Mouse (Mus musculus): ENCODE results near the gene Fam167b.

DNA sequence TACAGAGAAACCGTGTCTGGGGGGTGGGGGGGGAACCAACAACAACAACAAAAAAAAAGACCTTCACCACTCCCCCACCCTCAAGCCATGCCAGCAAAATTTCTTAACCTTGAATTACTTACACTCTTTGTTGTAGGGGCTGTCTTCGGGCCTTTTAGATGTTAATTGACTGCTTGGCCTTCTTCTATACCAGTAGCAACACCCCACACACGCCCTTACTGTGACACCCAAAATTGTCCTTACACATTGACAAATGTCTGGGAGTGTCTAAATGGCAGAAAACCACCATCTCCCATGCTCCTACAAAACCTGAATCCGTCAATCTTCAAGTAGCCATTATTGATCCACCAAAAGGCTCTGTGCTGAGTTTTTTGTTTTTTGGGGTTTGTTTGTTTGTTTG is 34.2 kb downstream of the Fam167b start:
- no peak for TF ChIP-seq CTCF (IDR thresholded peaks at IDR 0.05; ENCODE audit: low read depth)
- TF ChIP-seq EP300 (IDR thresholded peaks at IDR 0.05; ENCODE audit: low read depth), result no peak

Data from heart, postnatal 0 days (tissue).